Mouse (Mus musculus): ENCODE measurements around the gene Cacul1.
"Not testable (repeated sequence)": the region's sequence is repeated elsewhere in the genome, so short reads cannot be mapped to it uniquely, and the experiment has no call there.

Cacul1 gene

DNA sequence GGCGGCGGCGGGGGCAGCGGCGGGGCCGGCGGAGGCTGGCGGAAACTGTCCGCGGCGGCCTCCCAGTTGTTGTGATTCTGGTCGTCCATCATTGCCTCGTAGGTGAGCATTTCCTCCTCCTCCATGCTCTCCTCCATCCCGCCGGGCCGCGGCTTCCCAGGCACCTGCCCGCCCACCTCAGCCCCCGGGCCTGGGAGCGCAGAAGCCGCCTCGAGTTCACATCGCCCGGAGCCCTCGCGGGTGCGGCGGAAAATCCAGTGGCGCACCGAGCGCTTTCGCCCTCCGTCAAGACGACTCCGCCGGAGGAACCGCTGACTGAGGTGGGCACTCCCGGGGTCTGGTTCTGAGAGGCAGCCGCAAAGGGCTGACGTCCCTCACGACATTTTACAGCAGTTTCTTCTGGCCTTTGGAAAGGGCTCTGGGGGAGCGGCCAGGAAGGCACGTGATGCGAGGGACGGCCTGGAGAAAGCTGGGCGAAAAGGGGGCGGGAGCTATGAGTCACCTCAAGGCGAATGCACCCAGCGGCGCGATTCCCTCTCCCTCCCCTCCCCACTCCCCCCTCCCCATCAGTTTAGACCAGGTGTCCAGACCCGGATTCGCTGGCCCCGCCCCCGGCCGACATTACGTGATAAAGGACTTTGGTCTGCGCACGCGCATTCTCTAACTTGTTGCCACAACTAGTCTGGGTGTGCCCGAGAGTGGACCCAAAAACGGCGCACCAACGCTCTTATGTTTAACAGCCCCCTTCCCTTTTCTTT is at the start of gene Cacul1:
TSS of gene Cacul1 (minus strand) at position 444 of the 758 bp plus-strand sequence.
- peak; percentile 96 for DNase-seq (ENCODE audit: low spot score in 2 of 2)

- DNase-seq (ENCODE audit: low spot score in 2 of 2): no peak
Observed at GRCm38 (mm10) chr19:60619420-60619819, 38.6 kb upstream of the Cacul1 start.

GRCm38 (mm10) chr19:60617007-60617406 is 36.2 kb upstream of the Cacul1 start:
- no peak for DNase-seq (ENCODE audit: low spot score in 2 of 2)

GRCm38 (mm10) chr19:60615470-60616200 is 34.8 kb upstream of the Cacul1 start:
- DNase-seq (ENCODE audit: low spot score in 2 of 2): no peak

GRCm38 (mm10) chr19:60611525-60612215 is 30.8 kb upstream of the Cacul1 start:
- no peak for DNase-seq (ENCODE audit: low spot score in 2 of 2)

DNA sequence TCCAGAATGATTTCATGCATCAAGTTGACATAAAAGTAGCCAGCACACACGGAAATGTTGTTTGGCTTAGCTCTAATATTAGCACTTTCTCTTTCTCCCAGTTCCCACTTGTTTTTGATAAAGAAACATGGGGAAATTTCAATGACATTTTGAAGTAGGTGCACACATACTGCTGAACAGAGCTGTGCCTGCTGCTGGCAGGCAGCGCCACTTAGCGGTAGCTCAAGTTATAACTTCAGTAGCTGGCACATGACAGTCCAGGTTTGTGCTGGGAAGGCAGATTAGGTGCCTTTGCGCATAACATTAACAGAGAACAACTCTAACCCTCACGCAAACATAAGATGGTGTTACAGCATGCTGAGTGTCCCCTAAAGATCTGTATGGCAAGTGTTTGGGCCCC is 27.9 kb upstream of the Cacul1 start:
- no peak for DNase-seq (ENCODE audit: low spot score in 2 of 2)

DNA sequence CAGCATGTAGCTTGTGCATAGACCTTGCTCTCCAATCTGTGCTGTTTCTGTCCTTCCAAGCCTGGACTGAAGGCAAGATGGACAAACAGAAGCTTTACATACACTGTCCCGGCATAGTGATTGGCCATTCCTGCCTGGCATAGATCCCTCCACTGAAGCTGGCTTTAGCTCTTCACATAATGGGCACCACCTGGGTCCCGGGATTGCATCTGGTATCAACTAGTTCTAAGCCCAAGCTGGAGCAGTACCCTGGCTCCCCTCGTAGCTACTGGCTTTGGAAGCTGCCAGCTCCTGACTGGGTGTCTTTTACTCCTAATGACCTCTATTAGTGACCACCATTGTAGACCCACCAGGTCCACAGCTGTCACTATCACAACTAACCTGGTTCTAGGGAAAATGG is 22.8 kb upstream of the Cacul1 start:
- no peak for DNase-seq (ENCODE audit: low spot score in 2 of 2)

- not testable (repeated sequence) for DNase-seq (ENCODE audit: low spot score in 2 of 2)
Observed at GRCm38 (mm10) chr19:60602066-60602465, 21.2 kb upstream of the Cacul1 start.

GRCm38 (mm10) chr19:60598025-60598697 is 17.3 kb upstream of the Cacul1 start:
- no peak for DNase-seq (ENCODE audit: low spot score in 2 of 2)

GRCm38 (mm10) chr19:60589646-60590045 is 8.8 kb upstream of the Cacul1 start:
- DNase-seq (ENCODE audit: low spot score in 2 of 2): no peak

- DNase-seq (ENCODE audit: low spot score in 2 of 2): no peak
Observed at GRCm38 (mm10) chr19:60586652-60587051, 5.8 kb upstream of the Cacul1 start.

DNA sequence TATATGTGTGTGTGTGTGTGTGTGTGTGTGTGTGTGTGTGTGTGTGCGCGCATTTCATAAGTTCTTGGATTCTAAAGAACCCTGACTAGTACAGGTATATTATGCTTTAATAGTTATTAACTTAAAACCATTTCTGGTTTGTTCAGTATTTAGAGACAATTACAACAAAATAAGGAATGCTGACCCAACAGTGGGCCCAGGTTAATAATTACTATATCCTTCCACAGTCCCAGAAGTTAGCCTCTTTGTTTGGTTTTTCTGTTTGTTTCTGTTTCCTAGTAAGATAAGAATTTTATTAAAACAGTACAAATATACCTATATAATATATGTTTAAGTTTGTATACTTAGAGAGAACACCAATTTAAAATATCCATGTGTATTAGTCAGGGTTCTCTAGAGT is 2.4 kb upstream of the Cacul1 start:
- DNase-seq (ENCODE audit: low spot score in 2 of 2): no peak

- DNase-seq (ENCODE audit: low spot score in 2 of 2): no peak
Observed at GRCm38 (mm10) chr19:60581377-60582290, 809 bp upstream of the Cacul1 start.

GRCm38 (mm10) chr19:60579771-60580581 is 849 bp downstream of the Cacul1 start:
- peak; percentile 31 to 33 for DNase-seq (ENCODE audit: low spot score in 2 of 2)

DNA sequence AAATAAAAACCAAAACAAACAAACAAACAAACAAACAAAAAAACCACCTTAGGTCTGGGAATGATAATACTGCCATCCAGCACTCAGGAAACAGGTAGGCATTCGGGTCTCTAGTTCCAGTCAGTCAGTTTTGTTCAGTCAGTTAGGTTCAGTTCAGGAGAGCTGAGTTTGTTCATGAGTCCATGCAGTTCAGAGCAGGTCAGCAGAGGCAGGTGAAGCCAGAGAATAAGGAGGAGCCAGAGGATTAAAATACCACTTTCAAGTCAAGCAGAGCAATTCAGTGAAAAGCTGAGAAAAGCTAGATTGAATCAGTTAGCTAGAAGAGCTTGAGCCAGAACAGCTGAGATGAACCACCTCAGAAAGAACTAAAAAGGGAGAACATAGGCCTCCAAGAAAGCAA is 4.1 kb downstream of the Cacul1 start:
- DNase-seq (ENCODE audit: low spot score in 2 of 2): no peak

DNA sequence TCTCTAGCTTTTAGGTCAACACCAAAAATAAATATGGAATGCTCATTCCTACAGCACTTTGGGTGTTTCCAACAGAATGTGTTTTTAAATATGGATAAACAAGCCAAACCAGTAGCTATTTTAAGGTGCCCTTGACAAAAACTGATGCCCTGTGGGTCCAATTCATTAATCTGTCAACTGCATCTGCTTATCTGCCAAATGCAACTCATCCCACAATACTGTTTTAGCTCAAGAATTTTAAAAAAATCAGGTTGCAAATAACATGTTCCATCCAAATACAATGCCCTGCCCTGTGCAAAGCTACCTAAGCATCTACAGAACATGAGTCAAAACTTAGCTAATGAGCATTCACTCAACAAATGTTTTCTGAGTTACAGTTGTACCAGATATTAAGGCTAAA is 20.3 kb downstream of the Cacul1 start:
- DNase-seq (ENCODE audit: low spot score in 2 of 2): no peak

DNA sequence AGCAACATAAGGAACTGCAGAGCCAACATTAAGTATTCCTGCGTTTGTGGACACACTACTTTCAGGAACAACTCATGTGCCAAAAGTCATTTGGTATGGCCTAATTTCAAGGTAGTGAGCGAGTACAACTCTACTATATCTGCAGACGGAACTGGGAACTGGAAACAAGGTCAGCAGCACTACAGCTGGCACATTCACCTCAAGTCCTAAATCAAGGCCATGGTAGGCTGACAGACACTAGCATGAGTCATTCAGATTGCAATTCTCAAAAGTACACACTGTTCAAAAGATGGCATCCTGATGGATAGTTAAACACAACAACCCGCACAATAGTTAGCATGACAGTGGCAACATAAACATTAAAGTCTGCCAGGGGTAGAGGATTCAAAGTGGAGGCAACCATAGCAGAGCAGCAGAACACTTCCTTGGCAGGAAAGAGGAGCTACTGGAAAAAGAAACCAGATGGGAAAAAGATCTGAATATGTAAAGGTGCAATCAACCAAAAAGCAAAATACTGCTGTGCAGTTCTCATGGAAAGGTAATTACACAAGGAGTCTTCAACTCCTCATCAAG is 25.9 kb downstream of the Cacul1 start:
- no peak for DNase-seq (ENCODE audit: low spot score in 2 of 2)

DNA sequence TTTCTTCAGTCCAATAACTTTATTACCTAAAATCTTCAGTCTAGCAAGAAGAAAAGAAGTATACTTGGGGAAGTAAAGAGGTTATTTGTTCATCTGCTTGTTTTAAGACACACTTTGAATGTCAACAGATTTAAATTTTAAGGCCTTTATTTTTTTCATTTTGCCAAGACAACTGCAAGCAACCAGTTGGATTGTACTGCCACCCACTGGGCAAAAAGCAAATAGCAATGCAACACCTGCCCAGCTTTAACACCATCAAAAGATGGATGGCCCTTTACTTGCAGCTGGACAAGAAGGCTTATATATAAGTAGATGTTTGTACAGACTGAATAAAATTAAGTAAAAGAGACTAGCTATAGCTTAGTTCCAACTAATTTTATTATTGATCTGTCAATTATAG is 27.3 kb downstream of the Cacul1 start:
- DNase-seq (ENCODE audit: low spot score in 2 of 2): peak; percentile 24 to 25

GRCm38 (mm10) chr19:60543302-60543701 is 37.5 kb downstream of the Cacul1 start:
- no peak for DNase-seq (ENCODE audit: low spot score in 2 of 2)

- DNase-seq (ENCODE audit: low spot score in 2 of 2): no peak
Observed at GRCm38 (mm10) chr19:60531897-60532296, 48.9 kb downstream of the Cacul1 start.
